Mouse (Mus musculus) duodenum, adult 2 months (tissue): ENCODE measurements around the gene Olfr1140. TPM values are rescaled to one million over a fixed set of nuclear protein-coding genes. Genes with fewer than 3 reads are reported as not detected.

Experiments used
- polyA plus RNA-seq: library from polyadenylated mRNA; depleted of rRNA; stranded (reverse); fragments of >200 nt; gene quantifications from 2 replicates; pipeline ENCODE4 v1.2.3, GENCODE M21; 2012; ENCODE audit warnings: low replicate concordance; rRNA removed

The Olfr1140 gene
- not detected in 2 replicates for polyA plus RNA-seq

DNA sequence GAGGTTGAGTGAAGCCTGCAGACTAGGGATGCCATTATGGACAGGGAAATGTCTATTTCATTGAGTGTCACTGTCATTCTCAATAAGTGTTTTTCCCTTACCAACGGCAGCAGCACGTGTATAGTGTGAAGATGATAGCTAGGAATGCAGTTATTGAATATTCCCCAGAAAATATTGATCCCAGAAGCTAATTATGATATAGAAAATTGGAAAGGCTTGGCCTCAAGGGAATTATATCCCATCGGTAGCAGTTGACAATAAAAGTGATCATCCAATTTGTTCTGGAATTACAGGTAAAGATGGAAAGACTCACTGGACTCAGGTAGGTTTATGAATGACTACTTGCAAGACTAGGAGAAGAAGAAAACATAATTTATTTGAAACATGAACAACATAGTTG, at the start of gene Olfr1140:
Gene Olfr1140 (plus strand): TSS at position 301 of the 400 bp plus-strand sequence.

DNA sequence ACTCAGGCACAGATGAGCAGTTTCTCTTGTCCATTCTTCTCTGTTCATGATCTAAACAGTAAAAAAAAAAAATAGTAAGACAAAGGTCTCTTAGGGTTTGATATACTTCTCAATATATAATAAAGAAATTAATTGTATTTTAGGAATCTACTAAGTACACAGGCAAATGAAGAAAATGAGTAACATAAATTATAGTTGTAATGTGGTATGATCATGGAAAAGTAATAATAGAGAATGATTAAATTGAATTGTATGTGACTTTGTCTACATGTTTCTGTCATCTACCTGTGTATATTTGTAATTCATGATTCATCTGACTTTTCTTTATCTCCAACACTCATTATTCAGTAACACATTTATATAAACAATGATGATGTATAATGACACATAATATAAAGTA, 49.7 kb upstream of the Olfr1140 start, which contains the start of gene Olfr1136:
Gene Olfr1136 (minus strand): TSS at position 101 of the 400 bp plus-strand sequence.

GRCm38 (mm10) chr2:87713079-87713478, 30.5 kb upstream of the Olfr1140 start, which contains the start of gene Olfr1137:
Gene Olfr1137 (minus strand): TSS chr2:87713179.

DNA sequence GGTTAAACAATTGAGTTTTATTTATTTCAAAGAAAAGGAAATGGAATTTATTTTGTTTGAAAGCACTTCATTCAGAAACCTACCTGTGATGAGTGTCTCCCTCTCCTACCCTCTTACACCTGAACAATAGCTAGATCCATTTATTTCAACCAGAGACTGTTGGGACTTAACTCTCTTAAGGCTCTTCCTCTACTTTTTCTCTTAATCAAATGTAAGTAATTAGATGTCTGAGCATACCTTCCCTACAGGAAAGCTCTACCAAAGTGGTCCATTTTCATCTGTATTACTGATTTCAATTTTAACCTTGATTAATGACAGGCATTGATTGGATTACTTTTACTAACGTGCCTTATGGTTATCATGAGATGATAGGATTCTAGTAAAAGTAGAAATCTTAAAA, 3.7 kb upstream of the Olfr1140 start, which contains the start of gene Olfr1138:
Gene Olfr1138 (minus strand): TSS at position 101 of the 400 bp plus-strand sequence.

DNA sequence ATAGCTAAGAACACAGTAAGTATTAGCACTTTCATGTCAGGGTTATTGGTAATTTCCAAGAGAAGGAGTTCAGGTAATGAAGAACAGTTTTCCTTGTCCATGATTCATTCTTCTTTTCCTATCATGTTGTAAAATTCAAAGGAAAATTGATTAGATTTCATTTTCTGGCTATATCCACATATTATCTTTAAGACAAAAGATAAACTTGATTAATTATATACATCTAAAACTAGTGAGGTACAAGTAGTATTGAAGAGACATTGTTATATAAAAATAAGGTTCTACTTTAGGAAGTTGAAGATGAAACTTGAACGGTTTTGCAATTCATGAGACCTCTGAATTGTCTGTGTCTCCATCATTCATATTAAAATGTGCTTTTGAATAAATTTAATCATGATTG, 10.3 kb downstream of the Olfr1140 start, which contains the start of gene Olfr1141:
Gene Olfr1141 (minus strand): TSS at position 101 of the 400 bp plus-strand sequence.

GRCm38 (mm10) chr2:87779183-87779582, 35.6 kb downstream of the Olfr1140 start, which contains the start of gene Olfr152:
Gene Olfr152 (plus strand): TSS chr2:87779483.

Other genes starting within 250 kb of the Olfr1140 start
- gene Pramel7, start 246.7 kb upstream of the Olfr1140 start, polyA plus RNA-seq = not detected in 2 replicates
- not detected in 2 replicates for gene Pramel6, start 237.2 kb upstream of the Olfr1140 start, polyA plus RNA-seq
- not detected in 2 replicates for gene Olfr153, start 212.0 kb upstream of the Olfr1140 start, polyA plus RNA-seq
- not detected in 2 replicates for gene Olfr1128, start 198.2 kb upstream of the Olfr1140 start, polyA plus RNA-seq
- not detected in 2 replicates for gene Olfr1129, start 169.8 kb upstream of the Olfr1140 start, polyA plus RNA-seq
- not detected in 2 replicates for gene Olfr1130, start 137.5 kb upstream of the Olfr1140 start, polyA plus RNA-seq
- not detected in 2 replicates for gene Olfr1131, start 116.6 kb upstream of the Olfr1140 start, polyA plus RNA-seq
- gene Olfr1132, start 106.2 kb upstream of the Olfr1140 start, polyA plus RNA-seq = not detected in 2 replicates
- not detected in 2 replicates for gene Olfr1133, start 96.4 kb upstream of the Olfr1140 start, polyA plus RNA-seq
- gene Olfr1134, start 85.3 kb upstream of the Olfr1140 start, polyA plus RNA-seq = not detected in 2 replicates
- not detected in 2 replicates for gene Olfr1135, start 70.1 kb upstream of the Olfr1140 start, polyA plus RNA-seq
- not detected in 2 replicates for gene Olfr1136, start 49.8 kb upstream of the Olfr1140 start, polyA plus RNA-seq
- not detected in 2 replicates for gene Olfr1137, start 30.6 kb upstream of the Olfr1140 start, polyA plus RNA-seq
- not detected in 2 replicates for gene Olfr1138, start 3.8 kb upstream of the Olfr1140 start, polyA plus RNA-seq
- not detected in 2 replicates for gene Olfr1141, start 10.2 kb downstream of the Olfr1140 start, polyA plus RNA-seq
- gene Olfr152, start 35.7 kb downstream of the Olfr1140 start, polyA plus RNA-seq = not detected in 2 replicates
- gene Olfr1143, start 56.8 kb downstream of the Olfr1140 start, polyA plus RNA-seq = not detected in 2 replicates
- gene Olfr1145, start 66.1 kb downstream of the Olfr1140 start, polyA plus RNA-seq = not detected in 2 replicates
- not detected in 2 replicates for gene Olfr1148, start 86.8 kb downstream of the Olfr1140 start, polyA plus RNA-seq
- not detected in 2 replicates for gene Olfr1150-ps1, start 100.2 kb downstream of the Olfr1140 start, polyA plus RNA-seq
- not detected in 2 replicates for gene Olfr1151, start 112.1 kb downstream of the Olfr1140 start, polyA plus RNA-seq
- gene Olfr1152, start 122.7 kb downstream of the Olfr1140 start, polyA plus RNA-seq = not detected in 2 replicates
- not detected in 2 replicates for gene Olfr1153, start 151.2 kb downstream of the Olfr1140 start, polyA plus RNA-seq
- gene Olfr1154, start 161.4 kb downstream of the Olfr1140 start, polyA plus RNA-seq = not detected in 2 replicates
- not detected in 2 replicates for gene Olfr1155, start 201.4 kb downstream of the Olfr1140 start, polyA plus RNA-seq
- gene Olfr1156, start 209.3 kb downstream of the Olfr1140 start, polyA plus RNA-seq = not detected in 2 replicates
- gene Olfr1157, start 224.5 kb downstream of the Olfr1140 start, polyA plus RNA-seq = not detected in 2 replicates
- not detected in 2 replicates for gene Olfr74, start 230.9 kb downstream of the Olfr1140 start, polyA plus RNA-seq
- gene Olfr1158, start 246.4 kb downstream of the Olfr1140 start, polyA plus RNA-seq = not detected in 2 replicates